Mouse (Mus musculus) megakaryocyte, embryonic 14.5 days (primary cell): ENCODE measurements around the gene Polr2a.

Experiments
- FLI1 ChIP-seq: IDR thresholded peaks from 2 replicates; pipeline ENCODE4 v1.6.1; 2012; ENCODE audit warnings: low read length, inconsistent platforms, mixed read lengths
- GATA1 ChIP-seq: IDR thresholded peaks from 3 replicates; pipeline ENCODE4 v1.6.1; 2012; ENCODE audit warnings: mixed read lengths, low read length, inconsistent platforms, borderline replicate concordance

DNA sequence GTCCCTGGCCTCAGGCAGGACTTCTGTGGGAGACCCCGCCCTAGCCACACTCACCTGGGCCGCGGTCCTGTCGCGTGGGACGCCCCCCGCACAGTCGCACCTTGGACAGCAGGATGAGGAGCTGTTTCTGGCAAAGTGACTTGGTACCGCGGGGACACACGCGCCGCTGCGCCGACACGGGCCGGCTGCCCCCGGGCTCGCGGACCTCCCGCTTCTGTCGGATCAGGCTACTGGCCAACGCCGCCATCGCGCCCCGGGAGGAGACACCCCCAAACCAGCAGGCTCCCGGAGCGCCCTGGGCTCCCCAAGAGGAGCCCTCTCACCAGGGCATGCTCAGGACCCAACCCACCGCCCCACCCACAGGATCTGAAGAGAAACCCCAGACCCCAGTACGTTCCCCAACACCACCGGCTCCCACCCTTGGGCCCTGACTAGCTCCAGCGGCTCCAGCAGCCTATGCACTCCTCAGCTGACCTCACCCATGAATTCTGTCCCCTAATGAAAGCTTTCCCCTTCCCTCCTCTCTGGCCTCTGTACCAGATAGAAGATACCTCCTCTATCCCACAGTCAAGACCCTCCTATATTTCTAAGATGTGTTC is 43.0 kb upstream of the Polr2a start, which contains the start of gene Fgf11:
- TF ChIP-seq GATA1 (no peak), FLI1 (no peak)
